Mouse (Mus musculus): ENCODE data around the gene Majin. TPM values are rescaled to one million over a fixed set of nuclear protein-coding genes. Genes with fewer than 3 reads are reported as not detected.
A peak's percentile ranks its signal among the peaks of the same experiment; 100 is the strongest.

The Majin gene
- polyA plus RNA-seq, 1 experiment, result 20.7 TPM

DNA sequence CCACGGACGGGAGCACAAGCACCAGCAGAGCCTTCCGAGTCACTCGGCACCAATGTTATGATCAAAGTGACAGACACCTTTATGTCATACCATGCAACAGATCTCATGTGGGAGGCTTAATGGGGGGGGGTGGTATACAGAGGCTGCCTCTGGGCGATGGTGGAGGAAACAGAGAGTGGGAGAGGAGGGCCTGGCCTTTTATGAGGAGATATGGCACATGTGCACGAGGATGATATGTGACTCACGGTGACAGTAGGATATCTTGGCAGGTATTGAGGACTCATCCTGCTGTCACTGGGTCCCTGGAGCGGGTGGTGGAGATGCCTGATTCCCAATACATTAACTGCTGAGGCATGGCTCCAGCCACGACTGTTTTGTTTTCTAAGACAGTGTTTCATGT, 29.0 kb upstream of the Majin start:
- Histone ChIP-seq H3K4me1 (ENCODE audit: control insufficient read depth, insufficient read depth, low read length) (no peaks in the 10 kb centered on the region), H3K27ac (ENCODE audit: control insufficient read depth, insufficient read depth, low read depth, low read length) (no peak overlapping the region), H3K36me3 (ENCODE audit: control insufficient read depth, insufficient read depth, low read length) (no peaks in the 10 kb centered on the region), H3K27me3 (ENCODE audit: control insufficient read depth, insufficient read depth, low read length) (no peaks in the 10 kb centered on the region), H3K4me3 (ENCODE audit: control insufficient read depth, low read depth, low read length) (no peak overlapping the region)
- TF ChIP-seq POLR2A (IDR thresholded peaks at IDR 0.05; ENCODE audit: control insufficient read depth, low read depth, low read length) (no peak), CTCF (IDR thresholded peaks at IDR 0.05; ENCODE audit: control insufficient read depth, insufficient read depth, insufficient replicate concordance, low read depth, low read length) (no peak)

GRCm38 (mm10) chr19:6156372-6156771, 27.8 kb upstream of the Majin start:
- Histone ChIP-seq H3K27me3 (ENCODE audit: control insufficient read depth, insufficient read depth, low read length) (no peaks in the 10 kb centered on the region), H3K4me1 (ENCODE audit: control insufficient read depth, insufficient read depth, low read length) (no peaks in the 10 kb centered on the region), H3K36me3 (ENCODE audit: control insufficient read depth, insufficient read depth, low read length) (no peaks in the 10 kb centered on the region), H3K4me3 (ENCODE audit: control insufficient read depth, low read depth, low read length) (no peak overlapping the region), H3K27ac (ENCODE audit: control insufficient read depth, insufficient read depth, low read depth, low read length) (no peak overlapping the region)
- no peak for TF ChIP-seq POLR2A (IDR thresholded peaks at IDR 0.05; ENCODE audit: control insufficient read depth, low read depth, low read length)
- peak; percentile 25; the same call in 1 of the 2 replicates for TF ChIP-seq CTCF (IDR thresholded peaks at IDR 0.05; ENCODE audit: control insufficient read depth, insufficient read depth, insufficient replicate concordance, low read depth, low read length)

DNA sequence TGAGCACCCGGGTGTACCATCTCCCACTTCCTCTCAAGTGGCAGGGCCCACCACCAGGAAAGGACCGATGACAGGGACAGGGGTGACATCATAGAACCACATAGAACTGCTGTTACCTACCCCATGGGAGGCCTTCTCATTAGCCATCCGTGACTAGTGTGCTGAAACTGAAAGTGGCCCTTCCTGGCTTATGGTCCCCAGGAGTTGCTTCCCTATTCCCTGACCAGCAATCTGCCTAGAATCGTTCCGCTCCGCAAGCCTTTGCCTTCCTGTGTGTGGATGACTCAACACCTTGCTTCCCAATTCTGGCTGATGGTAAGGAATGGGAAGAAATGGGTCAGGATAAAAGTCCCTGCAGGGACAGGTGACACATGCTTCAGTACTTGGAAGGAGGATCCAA, 27.0 kb upstream of the Majin start:
- no peaks in the 10 kb centered on the region for H3K4me1 ChIP-seq (ENCODE audit: control insufficient read depth, insufficient read depth, low read length)
- no peaks in the 10 kb centered on the region for H3K27me3 ChIP-seq (ENCODE audit: control insufficient read depth, insufficient read depth, low read length)
- no peaks in the 10 kb centered on the region for H3K36me3 ChIP-seq (ENCODE audit: control insufficient read depth, insufficient read depth, low read length)
- TF ChIP-seq CTCF (IDR thresholded peaks at IDR 0.05; ENCODE audit: control insufficient read depth, insufficient read depth, insufficient replicate concordance, low read depth, low read length), result no peak
- no peak for TF ChIP-seq POLR2A (IDR thresholded peaks at IDR 0.05; ENCODE audit: control insufficient read depth, low read depth, low read length)
- H3K27ac ChIP-seq (ENCODE audit: control insufficient read depth, insufficient read depth, low read depth, low read length), result no peak overlapping the region
- no peak overlapping the region for H3K4me3 ChIP-seq (ENCODE audit: control insufficient read depth, low read depth, low read length)

DNA sequence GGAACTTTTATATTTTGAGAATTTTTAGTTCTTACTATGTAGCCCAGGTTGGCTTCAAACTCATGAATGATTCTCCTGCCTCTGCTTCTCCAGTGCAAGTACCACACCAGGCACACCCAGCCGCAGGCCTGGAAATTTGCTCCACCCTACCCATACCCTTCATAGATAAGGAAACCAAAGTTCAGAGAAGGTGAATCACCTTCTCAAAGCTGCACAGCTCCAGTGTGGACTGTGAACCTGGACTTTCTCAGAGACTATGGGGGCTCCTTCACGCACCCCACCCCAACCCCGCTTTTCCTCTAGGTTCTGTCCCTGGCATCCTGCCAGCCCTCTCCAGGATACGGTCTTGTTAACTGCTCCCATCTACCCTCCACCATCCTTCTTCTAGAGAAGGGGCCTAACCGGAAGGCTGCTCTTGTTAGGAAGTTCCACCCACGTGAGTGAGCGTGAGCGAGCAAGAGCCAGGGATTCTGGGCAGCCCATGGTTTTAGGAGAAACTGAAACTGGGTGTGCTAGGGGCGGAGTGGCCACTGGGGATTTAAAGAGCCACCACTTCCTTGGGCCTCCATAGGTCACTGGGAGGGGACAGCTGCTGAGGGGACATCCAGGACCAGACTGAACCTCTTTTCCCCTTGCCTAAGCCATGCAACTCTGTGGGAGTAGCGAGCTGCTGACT, 20.2 kb upstream of the Majin start:
- Histone ChIP-seq H3K27ac (ENCODE audit: control insufficient read depth, insufficient read depth, low read depth, low read length) (no peak overlapping the region), H3K36me3 (ENCODE audit: control insufficient read depth, insufficient read depth, low read length) (no peaks in the 10 kb centered on the region), H3K27me3 (ENCODE audit: control insufficient read depth, insufficient read depth, low read length) (no peaks in the 10 kb centered on the region), H3K4me3 (ENCODE audit: control insufficient read depth, low read depth, low read length) (no peak overlapping the region), H3K4me1 (ENCODE audit: control insufficient read depth, insufficient read depth, low read length) (no peaks in the 10 kb centered on the region)
- no peak for TF ChIP-seq POLR2A (IDR thresholded peaks at IDR 0.05; ENCODE audit: control insufficient read depth, low read depth, low read length)
- TF ChIP-seq CTCF (IDR thresholded peaks at IDR 0.05; ENCODE audit: control insufficient read depth, insufficient read depth, insufficient replicate concordance, low read depth, low read length), result no peak

DNA sequence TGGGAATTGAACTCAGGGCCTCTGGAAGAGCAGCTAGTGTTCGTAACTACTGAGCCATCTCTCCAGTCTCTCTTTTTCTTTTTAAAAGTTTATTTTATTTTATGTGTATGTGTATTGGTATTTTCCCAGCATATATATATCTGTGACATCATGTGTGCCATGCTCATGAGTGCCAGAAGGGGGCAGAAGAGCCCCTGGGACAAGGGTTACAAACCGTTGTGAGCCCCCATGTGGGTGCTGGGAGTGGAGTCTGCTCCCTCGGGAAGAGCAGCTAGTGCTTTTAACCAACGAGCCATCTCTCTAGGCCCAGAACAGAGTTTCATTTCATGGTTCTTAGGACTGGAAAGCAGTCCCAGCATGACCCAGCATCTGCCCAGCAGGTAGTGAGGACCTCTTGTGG, 17.4 kb upstream of the Majin start:
- Histone ChIP-seq H3K4me3 (ENCODE audit: control insufficient read depth, low read depth, low read length) (no peak overlapping the region), H3K27ac (ENCODE audit: control insufficient read depth, insufficient read depth, low read depth, low read length) (no peak overlapping the region), H3K27me3 (ENCODE audit: control insufficient read depth, insufficient read depth, low read length) (no peaks in the 10 kb centered on the region), H3K36me3 (ENCODE audit: control insufficient read depth, insufficient read depth, low read length) (no peaks in the 10 kb centered on the region), H3K4me1 (ENCODE audit: control insufficient read depth, insufficient read depth, low read length) (no peaks in the 10 kb centered on the region)
- TF ChIP-seq POLR2A (IDR thresholded peaks at IDR 0.05; ENCODE audit: control insufficient read depth, low read depth, low read length) (no peak), CTCF (IDR thresholded peaks at IDR 0.05; ENCODE audit: control insufficient read depth, insufficient read depth, insufficient replicate concordance, low read depth, low read length) (peak; percentile 22; the same call in 1 of the 2 replicates)

- no peak for TF ChIP-seq POLR2A (IDR thresholded peaks at IDR 0.05; ENCODE audit: control insufficient read depth, low read depth, low read length)
- no peak for TF ChIP-seq CTCF (IDR thresholded peaks at IDR 0.05; ENCODE audit: control insufficient read depth, insufficient read depth, insufficient replicate concordance, low read depth, low read length)
- Histone ChIP-seq H3K27ac (ENCODE audit: control insufficient read depth, insufficient read depth, low read depth, low read length) (no peak overlapping the region), H3K27me3 (ENCODE audit: control insufficient read depth, insufficient read depth, low read length) (no peaks in the 10 kb centered on the region), H3K4me3 (ENCODE audit: control insufficient read depth, low read depth, low read length) (no peak overlapping the region), H3K36me3 (ENCODE audit: control insufficient read depth, insufficient read depth, low read length) (no peaks in the 10 kb centered on the region), H3K4me1 (ENCODE audit: control insufficient read depth, insufficient read depth, low read length) (no peaks in the 10 kb centered on the region)
Measured at GRCm38 (mm10) chr19:6171215-6171614, 13.0 kb upstream of the Majin start.

DNA sequence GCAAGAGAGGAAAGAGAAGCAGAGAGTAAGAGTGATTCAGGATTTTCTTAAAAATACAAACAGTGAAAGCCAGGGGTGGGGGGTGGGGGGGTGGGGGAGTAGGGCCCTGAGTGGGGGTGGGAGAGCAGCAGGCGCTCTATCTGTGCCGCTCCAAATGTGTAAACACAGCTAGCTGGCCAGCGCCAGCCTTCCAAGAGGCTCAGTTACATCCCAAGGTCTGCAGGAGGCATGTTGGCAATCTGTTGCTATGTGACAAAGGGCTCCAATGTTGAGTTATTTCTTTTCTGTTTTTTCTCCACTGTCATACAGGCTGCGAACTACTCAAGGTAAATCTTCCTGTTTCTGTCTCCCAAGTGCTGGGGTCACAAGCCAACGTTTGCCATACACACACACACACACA, 9.4 kb upstream of the Majin start:
- TF ChIP-seq POLR2A (IDR thresholded peaks at IDR 0.05; ENCODE audit: control insufficient read depth, low read depth, low read length) (no peak), CTCF (IDR thresholded peaks at IDR 0.05; ENCODE audit: control insufficient read depth, insufficient read depth, insufficient replicate concordance, low read depth, low read length) (no peak)
- Histone ChIP-seq H3K4me3 (ENCODE audit: control insufficient read depth, low read depth, low read length) (no peak overlapping the region), H3K36me3 (ENCODE audit: control insufficient read depth, insufficient read depth, low read length) (no peaks in the 10 kb centered on the region), H3K4me1 (ENCODE audit: control insufficient read depth, insufficient read depth, low read length) (no peaks in the 10 kb centered on the region), H3K27ac (ENCODE audit: control insufficient read depth, insufficient read depth, low read depth, low read length) (no peak overlapping the region), H3K27me3 (ENCODE audit: control insufficient read depth, insufficient read depth, low read length) (no peaks in the 10 kb centered on the region)

Measured in testis, adult 2 months (tissue).